Mouse (Mus musculus) thymus, adult 2 months (tissue): ENCODE results near the gene Terf2.
"Not testable (repeated sequence)": the region's sequence is repeated elsewhere in the genome, so short reads cannot be mapped to it uniquely, and the experiment has no call there.

Source experiments
- CTCF ChIP-seq: fragments of 200-500 bp; IDR thresholded peaks from 2 replicates; pipeline ENCODE4 v1.5.1; 2012; ENCODE audit warnings: mild to moderate bottlenecking, control low read depth, low read length, moderate library complexity, borderline replicate concordance; ENCODE audit not compliant: control insufficient read depth, poor library complexity, insufficient read depth; ENCODE audit errors: extremely low read depth
- POLR2A ChIP-seq: fragments of 200-500 bp; IDR thresholded peaks from 2 replicates; pipeline ENCODE4 v1.6.1; 2012; ENCODE audit warnings: mild to moderate bottlenecking, low read length, control low read depth, moderate library complexity; ENCODE audit not compliant: control insufficient read depth, poor library complexity, insufficient read depth; ENCODE audit errors: extremely low read depth

DNA sequence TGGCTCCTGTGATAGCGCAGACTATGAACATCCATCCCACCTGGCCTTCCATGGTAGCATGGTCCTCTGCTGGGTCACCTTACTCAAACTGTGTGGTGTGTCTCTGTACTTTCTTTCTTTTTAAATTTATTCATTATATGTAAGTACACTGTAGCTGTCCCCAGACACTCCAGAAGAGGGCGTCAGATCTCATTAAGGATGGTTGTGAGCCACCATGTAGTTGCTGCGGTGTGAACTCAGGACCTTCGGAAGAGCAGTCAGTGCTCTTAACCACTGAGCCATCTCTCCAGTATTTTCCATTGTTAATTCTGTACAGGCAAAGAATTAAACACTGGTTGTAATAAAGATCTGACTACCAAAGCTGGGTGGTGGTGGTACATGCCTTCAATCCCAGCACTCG is 11.7 kb upstream of the Terf2 start:
- not testable (repeated sequence) for TF ChIP-seq POLR2A, CTCF
